ENCODE assay signal across 8 mouse cellular contexts in genomic region chr19:46598720-46599252, GRCm38 (mm10). TPM values are rescaled to one million over a fixed set of nuclear protein-coding genes. Genes with fewer than 3 reads are reported as not detected.
DNase-seq lines count a peak whose midpoint lies in the region; ATAC-seq lines count a peak whose summit lies in the region.

TSS of gene Wbp1l (plus strand) at chr19:46599084.

- H3K9ac ChIP-seq in heart, embryonic 13.5 days = peak within 1 kb of the TSS; percentile 90
- H3K9ac ChIP-seq in liver, embryonic 12.5 days = peak within 1 kb of the TSS; percentile 89
- peak within 1 kb of the TSS; percentile 76 for H3K9ac ChIP-seq in stomach, embryonic 15.5 days

- peak within 1 kb of the TSS; percentile 76 for H3K4me3 ChIP-seq in brown adipose tissue, adult 24 weeks (ENCODE audit: insufficient read depth, low read depth, low read length)
- H3K4me3 ChIP-seq in heart, embryonic 13.5 days = peak within 1 kb of the TSS; percentile 83
- H3K4me3 ChIP-seq in liver, embryonic 12.5 days = peak within 1 kb of the TSS; percentile 99
- H3K4me3 ChIP-seq in stomach, embryonic 15.5 days (replicated peaks) = peak within 1 kb of the TSS; percentile 97

- peaks cover 29% of the 10 kb centered on the region for H3K36me3 ChIP-seq in heart, embryonic 13.5 days
- peaks cover 36% of the 10 kb centered on the region for H3K36me3 ChIP-seq in liver, embryonic 12.5 days
- H3K36me3 ChIP-seq in stomach, embryonic 15.5 days = peaks cover 8% of the 10 kb centered on the region

- ATAC-seq in heart, embryonic 13.5 days (ENCODE audit: extremely low read depth, insufficient number of reproducible peaks, low FRiP score, low TSS enrichment) = peak; percentile 99
- peak; percentile 99 for ATAC-seq in liver, embryonic 12.5 days
- peak; percentile 99 for ATAC-seq in stomach, embryonic 15.5 days (ENCODE audit: insufficient read depth, low FRiP score, low read depth)

- H3K27ac ChIP-seq in brown adipose tissue, adult 24 weeks (replicated peaks; ENCODE audit: low read depth, low read length) = peak within 1 kb of the TSS; percentile 19
- H3K27ac ChIP-seq in heart, embryonic 13.5 days (replicated peaks) = peak within 1 kb of the TSS; percentile 57
- H3K27ac ChIP-seq in liver, embryonic 12.5 days = peak within 1 kb of the TSS; percentile 80
- H3K27ac ChIP-seq in stomach, embryonic 15.5 days = peak within 1 kb of the TSS; percentile 75

- H3K9me3 ChIP-seq in heart, embryonic 13.5 days = no peaks in the 10 kb centered on the region
- no peaks in the 10 kb centered on the region for H3K9me3 ChIP-seq in liver, embryonic 12.5 days (replicated peaks)
- H3K9me3 ChIP-seq in stomach, embryonic 15.5 days = no peaks in the 10 kb centered on the region

- DNase-seq in CD4-positive, CD25-positive, alpha-beta regulatory T cell, adult 2 months (ENCODE audit: low read depth, low spot score) = peak; percentile 99
- peak; percentile 95 for DNase-seq in fat pad, adult 2 months (ENCODE audit: extremely low read depth, low read depth, low spot score)
- DNase-seq in kidney, postnatal 10 days = peak; percentile 98
- peak; percentile 98 for DNase-seq in natural killer cell, adult 2 months (ENCODE audit: low spot score in 2 of 2)

- WGBS in heart, embryonic 13.5 days = under 1% methylated on average over 22 of the region's 22 CpGs
- 0% methylated on average over 22 of the region's 22 CpGs for WGBS in liver, embryonic 12.5 days (ENCODE audit: insufficient replicate concordance)
- WGBS in stomach, embryonic 15.5 days = under 1% methylated on average over 22 of the region's 22 CpGs

- H3K4me2 ChIP-seq in heart, embryonic 13.5 days = peak within 1 kb of the TSS; percentile 89
- H3K4me2 ChIP-seq in liver, embryonic 12.5 days = peak within 1 kb of the TSS; percentile 95
- H3K4me2 ChIP-seq in stomach, embryonic 15.5 days = peak within 1 kb of the TSS; percentile 69

- peaks cover 14% of the 10 kb centered on the region for H3K4me1 ChIP-seq in brown adipose tissue, adult 24 weeks (ENCODE audit: control insufficient read depth, insufficient read depth, insufficient read length, low read length)
- H3K4me1 ChIP-seq in heart, embryonic 13.5 days = peaks cover 38% of the 10 kb centered on the region
- H3K4me1 ChIP-seq in liver, embryonic 12.5 days = peaks cover 43% of the 10 kb centered on the region
- peaks cover 7% of the 10 kb centered on the region; the same call in 1 of the 2 replicates for H3K4me1 ChIP-seq in stomach, embryonic 15.5 days

- no peaks in the 10 kb centered on the region for H3K27me3 ChIP-seq in heart, embryonic 13.5 days (replicated peaks)
- no peaks in the 10 kb centered on the region for H3K27me3 ChIP-seq in liver, embryonic 12.5 days (replicated peaks)
- no peaks in the 10 kb centered on the region for H3K27me3 ChIP-seq in stomach, embryonic 15.5 days (replicated peaks)

RNA-seq across cellular contexts. Expression of gene Wbp1l, which starts in this region (rescaled TPM):
- polyA plus RNA-seq in brown adipose tissue, adult 24 weeks (2012; ENCODE audit: insufficient read depth, insufficient read length, missing spikeins) = 18.9 and 24.4 TPM in 2 replicates
- polyA plus RNA-seq in heart, embryonic 13.5 days (2015; fragmentation: Nextera tagmentation; extraction: Ambion mirVana) = 41.6 and 42.0 TPM in 2 replicates
- polyA plus RNA-seq in liver, embryonic 12.5 days (2016; fragmentation: Nextera tagmentation; extraction: Ambion mirVana) = 24.4 and 24.9 TPM in 2 replicates
- polyA plus RNA-seq in stomach, embryonic 15.5 days (2015; fragmentation: Nextera tagmentation; extraction: Ambion mirVana) = 40.4 and 42.8 TPM in 2 replicates

Comparison
In these comparisons a context has a peak if more than half of its experiments do, and no peak if none do; other contexts are left out.
1. Peak in every context shown above with its lines: DNase-seq, ATAC-seq, H3K4me3 ChIP-seq and H3K27ac ChIP-seq.
2. H3K27ac ChIP-seq: peak in every context shown above with its lines; median percentile 80 in liver, embryonic 12.5 days; 75 in stomach, embryonic 15.5 days; 57 in heart, embryonic 13.5 days; 19 in brown adipose tissue, adult 24 weeks.